Mouse (Mus musculus) ES-Bruce4 (cell line): ENCODE results near the gene Efna4. TPM values are rescaled to one million over a fixed set of nuclear protein-coding genes. Genes with fewer than 3 reads are reported as not detected.
A peak's percentile ranks its signal among the peaks of the same experiment; 100 is the strongest.

Source experiments
- H3K27ac ChIP-seq: 2 replicates; pipeline ENCODE4 v1.5.1; 2012; ENCODE audit warnings: low read length, inconsistent platforms; ENCODE audit not compliant: insufficient read depth
- H3K27me3 ChIP-seq: 2 replicates; pipeline ENCODE4 v1.6.1; 2012; ENCODE audit warnings: mild to moderate bottlenecking, low read length, inconsistent platforms; ENCODE audit not compliant: control insufficient read depth, poor library complexity, insufficient read depth, severe bottlenecking
- H3K36me3 ChIP-seq: 2 replicates; pipeline ENCODE4 v1.6.1; 2012; ENCODE audit warnings: inconsistent platforms, mild to moderate bottlenecking, low read length, moderate library complexity; ENCODE audit not compliant: control insufficient read depth, poor library complexity, insufficient read depth, severe bottlenecking
- H3K4me1 ChIP-seq: one replicate; pipeline ENCODE4 v1.8.1; 2011; ENCODE audit warnings: low read length; ENCODE audit not compliant: control insufficient read depth, insufficient read depth
- H3K4me3 ChIP-seq: 2 replicates; pipeline ENCODE4 v1.5.1; 2011; ENCODE audit warnings: low read depth, mild to moderate bottlenecking, low read length
- H3K9ac ChIP-seq: 2 replicates; pipeline ENCODE4 v1.6.1; 2012; ENCODE audit warnings: low read depth, mild to moderate bottlenecking, inconsistent platforms; ENCODE audit not compliant: poor library complexity, severe bottlenecking
- H3K9me3 ChIP-seq: replicated peaks from 2 replicates; pipeline ENCODE4 v1.6.1; 2012; ENCODE audit warnings: mild to moderate bottlenecking, low read length, inconsistent platforms; ENCODE audit not compliant: control insufficient read depth, poor library complexity, insufficient read depth, severe bottlenecking
- CTCF ChIP-seq: IDR thresholded peaks from one replicate; pipeline ENCODE4 v1.8.1; 2011; ENCODE audit warnings: low read depth, low read length
- EP300 ChIP-seq: IDR thresholded peaks from 2 replicates; pipeline ENCODE4 v1.6.1; 2011; ENCODE audit warnings: low read depth, low read length; ENCODE audit not compliant: insufficient read depth
- POLR2A ChIP-seq: IDR thresholded peaks from one replicate; pipeline ENCODE4 v1.8.1; 2011; ENCODE audit warnings: low read length; ENCODE audit not compliant: insufficient read depth
- polyA plus RNA-seq: library from polyadenylated mRNA; stranded (reverse); fragments of >200 nt; gene quantifications from 2 replicates; pipeline ENCODE4 v1.2.4, GENCODE M21; 2011; ENCODE audit warnings: low read depth; ENCODE audit not compliant: missing spikeins, insufficient read depth, insufficient read length

Efna4 gene
- polyA plus RNA-seq, 1 experiment = 14.6 TPM

DNA sequence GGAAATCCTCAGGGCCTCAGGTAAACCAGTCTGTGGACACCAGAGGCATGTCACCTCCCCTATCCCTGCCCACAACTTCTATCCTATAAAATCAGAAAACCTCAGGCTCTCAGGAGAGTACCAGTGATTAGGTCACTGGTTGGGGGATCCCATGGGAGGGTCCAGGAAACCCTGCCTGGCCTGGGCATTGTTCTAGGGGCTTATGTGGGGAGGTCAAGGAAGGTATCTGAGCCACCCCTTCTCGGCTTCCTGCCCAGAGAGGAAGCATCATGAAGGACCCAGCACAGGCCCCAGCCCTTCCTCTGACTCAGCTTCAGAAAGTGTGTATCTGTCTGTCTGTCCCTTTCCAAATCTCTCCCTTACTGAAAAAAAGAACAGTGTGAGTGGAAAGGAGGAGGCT, 10.1 kb upstream of the Efna4 start:
- H3K4me3 ChIP-seq = no peak overlapping the region
- TF ChIP-seq EP300 (no peak), POLR2A (no peak)
- H3K9ac ChIP-seq = no peak overlapping the region
- H3K27me3 ChIP-seq = no peaks in the 10 kb centered on the region
- no peaks in the 10 kb centered on the region for H3K4me1 ChIP-seq
- no peak overlapping the region for H3K27ac ChIP-seq
- no peaks in the 10 kb centered on the region for H3K36me3 ChIP-seq
- H3K9me3 ChIP-seq = no peaks in the 10 kb centered on the region

DNA sequence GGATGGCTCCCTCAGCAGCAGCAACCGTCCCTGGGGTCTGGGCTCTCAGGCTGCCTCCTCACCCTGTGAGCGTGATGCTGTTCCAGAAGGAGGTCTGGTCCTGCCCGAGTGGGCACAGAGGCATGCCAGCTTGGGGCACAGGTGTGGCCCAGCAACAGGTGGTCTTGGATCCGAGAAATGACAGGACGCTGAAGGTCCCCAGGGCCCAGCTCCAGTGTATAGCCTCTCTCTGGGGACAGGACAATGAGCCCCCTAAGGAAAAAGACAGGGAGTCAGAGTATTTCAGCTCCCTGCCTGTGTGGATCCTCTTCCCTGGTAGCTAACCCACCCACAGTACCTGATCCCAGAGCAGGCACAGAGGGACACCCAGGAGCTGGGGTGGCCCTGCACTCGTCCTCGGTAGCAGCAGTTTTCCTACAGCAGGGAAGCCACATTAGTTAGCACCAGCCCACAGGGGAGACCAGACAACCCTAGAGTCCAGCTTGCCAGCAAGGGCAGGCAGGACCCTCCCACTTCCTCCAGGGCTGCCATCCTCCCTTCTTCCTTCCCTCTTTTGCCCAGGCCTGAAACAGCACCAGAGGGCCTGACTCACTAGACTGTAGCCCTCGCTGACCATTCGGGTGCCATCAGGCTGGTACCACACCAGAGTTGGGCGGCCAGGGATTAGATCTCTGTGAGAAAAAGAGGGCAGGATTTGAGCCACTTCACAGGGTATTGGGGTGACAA, 9.2 kb upstream of the Efna4 start:
- no peak for TF ChIP-seq EP300
- TF ChIP-seq POLR2A = no peak
- TF ChIP-seq CTCF = no peak
- Histone ChIP-seq H3K4me1 (no peaks in the 10 kb centered on the region), H3K4me3 (no peak overlapping the region), H3K9ac (no peak overlapping the region), H3K9me3 (no peaks in the 10 kb centered on the region), H3K36me3 (no peaks in the 10 kb centered on the region), H3K27ac (no peak overlapping the region), H3K27me3 (no peaks in the 10 kb centered on the region)

DNA sequence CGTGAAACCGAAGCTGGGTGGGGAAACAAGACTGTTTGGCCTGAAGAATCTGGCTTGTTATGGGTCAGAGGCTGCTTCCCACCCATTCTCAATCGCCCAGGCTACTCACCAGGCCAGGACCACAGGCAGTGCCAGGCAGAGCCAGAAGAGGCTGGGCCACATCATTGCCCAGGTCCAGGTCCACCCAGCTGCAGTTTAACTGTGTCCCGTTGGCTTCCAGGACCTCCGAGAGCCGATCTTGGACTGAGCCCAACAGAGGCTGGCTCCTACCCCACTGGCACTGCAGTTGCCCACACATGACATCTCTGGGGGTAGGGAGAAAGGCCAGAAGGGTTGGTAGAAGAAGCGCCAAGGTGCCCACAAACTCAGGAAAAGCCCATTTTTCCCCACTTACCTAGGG, 5.5 kb upstream of the Efna4 start:
- peaks cover 2% of the 10 kb centered on the region for H3K4me1 ChIP-seq
- TF ChIP-seq CTCF = no peak
- no peak for TF ChIP-seq POLR2A
- no peak for TF ChIP-seq EP300
- no peak overlapping the region for H3K9ac ChIP-seq
- no peaks in the 10 kb centered on the region for H3K36me3 ChIP-seq
- H3K9me3 ChIP-seq = no peaks in the 10 kb centered on the region
- H3K4me3 ChIP-seq = no peak overlapping the region
- no peaks in the 10 kb centered on the region for H3K27me3 ChIP-seq
- H3K27ac ChIP-seq = no peak overlapping the region

DNA sequence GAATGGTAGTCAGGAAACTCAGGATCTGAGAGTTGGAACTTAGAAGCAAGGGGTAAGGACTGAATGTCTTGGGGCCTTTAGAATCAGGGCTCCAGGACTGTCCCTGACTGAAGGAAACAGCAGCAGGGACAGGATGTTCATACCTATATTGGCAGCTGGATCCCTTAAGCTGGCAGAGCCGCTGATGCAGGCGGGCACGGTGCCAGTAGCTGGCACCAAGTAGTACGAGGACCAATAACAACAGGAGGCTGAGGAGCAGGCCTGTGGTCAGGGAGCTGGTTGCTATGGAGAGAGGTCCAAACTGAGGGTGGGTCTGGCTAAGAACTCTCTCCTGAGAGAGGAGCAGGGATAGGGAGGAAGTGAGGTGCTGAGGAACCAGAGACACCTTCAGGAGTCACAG, 4.0 kb upstream of the Efna4 start:
- no peak overlapping the region for H3K27ac ChIP-seq
- H3K27me3 ChIP-seq = no peaks in the 10 kb centered on the region
- no peaks in the 10 kb centered on the region for H3K36me3 ChIP-seq
- H3K9me3 ChIP-seq = no peaks in the 10 kb centered on the region
- TF ChIP-seq POLR2A = no peak
- TF ChIP-seq EP300 = no peak
- TF ChIP-seq CTCF = no peak
- peaks cover 2% of the 10 kb centered on the region for H3K4me1 ChIP-seq
- no peak overlapping the region for H3K4me3 ChIP-seq
- H3K9ac ChIP-seq = no peak overlapping the region

DNA sequence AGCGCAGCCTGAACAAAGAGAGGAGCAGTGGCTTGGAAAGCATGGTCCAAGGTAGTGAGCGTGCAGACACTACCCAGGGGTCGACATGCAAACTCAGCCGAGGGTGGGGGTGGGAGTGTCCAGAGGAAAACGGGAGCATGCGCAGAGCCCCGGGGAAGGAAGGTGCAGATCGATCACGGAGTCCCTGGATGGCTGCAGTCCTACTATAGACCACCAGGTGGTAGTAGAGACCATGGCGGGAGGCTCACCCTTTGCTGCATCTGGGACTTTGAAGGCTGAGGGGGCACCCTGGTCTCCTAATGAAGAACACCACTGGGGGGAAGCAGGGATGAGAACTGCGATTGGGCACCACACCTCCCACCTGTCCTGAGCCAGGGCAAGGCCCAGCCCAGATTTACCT, 2.6 kb upstream of the Efna4 start:
- Histone ChIP-seq H3K4me3 (peak overlapping the region; percentile 44), H3K9ac (no peak overlapping the region), H3K9me3 (no peaks in the 10 kb centered on the region), H3K36me3 (no peaks in the 10 kb centered on the region), H3K4me1 (peaks cover 2% of the 10 kb centered on the region), H3K27me3 (no peaks in the 10 kb centered on the region), H3K27ac (no peak overlapping the region)
- TF ChIP-seq POLR2A (no peak), CTCF (no peak), EP300 (no peak)

DNA sequence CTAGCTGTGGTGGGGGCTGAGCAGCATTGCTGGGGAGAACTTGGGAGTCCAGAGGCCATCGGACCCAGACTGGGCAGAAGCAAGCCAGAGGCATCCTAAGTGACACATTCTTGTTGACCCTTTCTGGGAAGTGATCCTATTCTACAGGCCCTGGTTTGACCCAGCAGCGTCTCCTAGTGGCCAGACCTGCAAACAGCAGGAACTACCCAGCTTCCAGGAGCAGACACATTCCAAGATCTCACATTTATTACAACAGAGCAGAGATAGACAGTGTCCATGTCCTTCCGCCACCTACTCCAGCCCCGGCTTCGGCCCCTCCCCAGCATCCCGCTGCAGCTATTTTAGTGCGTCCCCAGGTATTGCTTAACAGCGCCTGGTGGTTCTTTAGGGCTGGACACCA, 1.6 kb upstream of the Efna4 start:
- TF ChIP-seq EP300 = no peak
- no peak overlapping the region; the same call in 1 of the 2 replicates for H3K27ac ChIP-seq
- H3K4me3 ChIP-seq = no peak overlapping the region
- H3K4me1 ChIP-seq = peaks cover 2% of the 10 kb centered on the region
- H3K36me3 ChIP-seq = no peaks in the 10 kb centered on the region
- H3K9ac ChIP-seq = no peak overlapping the region
- no peaks in the 10 kb centered on the region for H3K27me3 ChIP-seq
- no peaks in the 10 kb centered on the region for H3K9me3 ChIP-seq
